Mouse (Mus musculus): Measurements from ENCODE around the gene Cdh13. TPM values are rescaled to one million over a fixed set of nuclear protein-coding genes. Genes with fewer than 3 reads are reported as not detected.

Gene Cdh13
- polyA plus RNA-seq, 1 experiment from 2014 or later: 44.4 TPM

GRCm38 (mm10) chr8:118849515-118849914 is 566.0 kb downstream of the Cdh13 start:
- Histone ChIP-seq H3K27ac (ENCODE audit: poor library complexity, severe bottlenecking) (no peak overlapping the region), H3K4me2 (no peak overlapping the region), H3K27me3 (replicated peaks) (no peaks in the 10 kb centered on the region), H3K4me1 (replicated peaks) (no peaks in the 10 kb centered on the region), H3K36me3 (no peaks in the 10 kb centered on the region), H3K4me3 (no peak overlapping the region), H3K9ac (no peak overlapping the region), H3K9me3 (replicated peaks) (no peaks in the 10 kb centered on the region)
- 68% methylated on average over 3 of the region's 3 CpGs for WGBS
- ATAC-seq (ENCODE audit: insufficient number of reproducible peaks, low FRiP score): no peak

GRCm38 (mm10) chr8:118850381-118850780 is 566.8 kb downstream of the Cdh13 start:
- WGBS: 24% methylated on average over 6 of the region's 6 CpGs
- no peak overlapping the region for H3K4me2 ChIP-seq
- H3K4me1 ChIP-seq (replicated peaks): 0 out of 2 replicates have a peak, but pooled peaks cover 6% of the 10 kb centered on the region
- H3K9ac ChIP-seq: no peak overlapping the region
- no peak for ATAC-seq (ENCODE audit: insufficient number of reproducible peaks, low FRiP score)
- H3K36me3 ChIP-seq: no peaks in the 10 kb centered on the region
- H3K27me3 ChIP-seq (replicated peaks): no peaks in the 10 kb centered on the region
- no peak overlapping the region for H3K27ac ChIP-seq (ENCODE audit: poor library complexity, severe bottlenecking)
- no peak overlapping the region for H3K4me3 ChIP-seq
- H3K9me3 ChIP-seq (replicated peaks): no peaks in the 10 kb centered on the region

GRCm38 (mm10) chr8:118851361-118851760 is 567.8 kb downstream of the Cdh13 start:
- no peaks in the 10 kb centered on the region for H3K36me3 ChIP-seq
- H3K9me3 ChIP-seq (replicated peaks): peaks cover 3% of the 10 kb centered on the region; the same call in 1 of the 2 replicates
- no peak overlapping the region for H3K27ac ChIP-seq (ENCODE audit: poor library complexity, severe bottlenecking)
- no peak for ATAC-seq (ENCODE audit: insufficient number of reproducible peaks, low FRiP score)
- no peak overlapping the region for H3K4me3 ChIP-seq
- WGBS: 80% methylated on average over 10 of the region's 10 CpGs
- no peak overlapping the region for H3K9ac ChIP-seq
- no peak overlapping the region for H3K4me2 ChIP-seq
- H3K4me1 ChIP-seq (replicated peaks): 0 out of 2 replicates have a peak, but pooled peaks cover 6% of the 10 kb centered on the region
- H3K27me3 ChIP-seq (replicated peaks): no peaks in the 10 kb centered on the region

GRCm38 (mm10) chr8:118852861-118853260 is 569.3 kb downstream of the Cdh13 start:
- no peak overlapping the region for H3K9ac ChIP-seq
- H3K36me3 ChIP-seq: no peaks in the 10 kb centered on the region
- 88% methylated on average over 12 of the region's 12 CpGs for WGBS
- H3K27me3 ChIP-seq (replicated peaks): no peaks in the 10 kb centered on the region
- ATAC-seq (ENCODE audit: insufficient number of reproducible peaks, low FRiP score): no peak
- no peak overlapping the region for H3K4me3 ChIP-seq
- H3K4me1 ChIP-seq (replicated peaks): 0 out of 2 replicates have a peak, but pooled peaks cover 6% of the 10 kb centered on the region
- H3K4me2 ChIP-seq: no peak overlapping the region
- no peak overlapping the region for H3K27ac ChIP-seq (ENCODE audit: poor library complexity, severe bottlenecking)
- H3K9me3 ChIP-seq (replicated peaks): peaks cover 3% of the 10 kb centered on the region; the same call in 1 of the 2 replicates

GRCm38 (mm10) chr8:118854656-118855055 is 571.1 kb downstream of the Cdh13 start:
- Histone ChIP-seq H3K36me3 (no peaks in the 10 kb centered on the region), H3K9ac (no peak overlapping the region), H3K27me3 (replicated peaks) (no peaks in the 10 kb centered on the region), H3K27ac (ENCODE audit: poor library complexity, severe bottlenecking) (no peak overlapping the region), H3K4me3 (no peak overlapping the region), H3K4me2 (no peak overlapping the region), H3K9me3 (replicated peaks) (peaks cover 3% of the 10 kb centered on the region; the same call in 1 of the 2 replicates), H3K4me1 (replicated peaks) (0 out of 2 replicates have a peak, but pooled peaks cover 6% of the 10 kb centered on the region)
- ATAC-seq (ENCODE audit: insufficient number of reproducible peaks, low FRiP score): no peak
- 80% methylated on average over 8 of the region's 8 CpGs for WGBS

GRCm38 (mm10) chr8:118866332-118866731 is 582.8 kb downstream of the Cdh13 start:
- no peak for ATAC-seq (ENCODE audit: insufficient number of reproducible peaks, low FRiP score)
- 66% methylated on average over 6 of the region's 6 CpGs for WGBS

GRCm38 (mm10) chr8:118870711-118871110 is 587.2 kb downstream of the Cdh13 start:
- no peak overlapping the region for H3K27ac ChIP-seq (ENCODE audit: poor library complexity, severe bottlenecking)
- H3K4me3 ChIP-seq: no peak overlapping the region
- H3K9me3 ChIP-seq (replicated peaks): no peaks in the 10 kb centered on the region
- H3K4me2 ChIP-seq: no peak overlapping the region
- no peaks in the 10 kb centered on the region for H3K36me3 ChIP-seq
- 82% methylated on average over 8 of the region's 8 CpGs for WGBS
- H3K4me1 ChIP-seq (replicated peaks): 0 out of 2 replicates have a peak, but pooled peaks cover 5% of the 10 kb centered on the region
- no peak for ATAC-seq (ENCODE audit: insufficient number of reproducible peaks, low FRiP score)
- H3K9ac ChIP-seq: no peak overlapping the region
- no peaks in the 10 kb centered on the region for H3K27me3 ChIP-seq (replicated peaks)

More at GRCm38 (mm10) chr8:118866332-118866731, 582.8 kb downstream of the Cdh13 start:
- H3K27ac ChIP-seq (ENCODE audit: poor library complexity, severe bottlenecking): no peak overlapping the region
- H3K4me1 ChIP-seq (replicated peaks): 0 out of 2 replicates have a peak, but pooled peaks cover 5% of the 10 kb centered on the region
- no peak overlapping the region for H3K4me2 ChIP-seq
- no peak overlapping the region for H3K4me3 ChIP-seq
- no peaks in the 10 kb centered on the region for H3K36me3 ChIP-seq
- no peaks in the 10 kb centered on the region for H3K27me3 ChIP-seq (replicated peaks)
- H3K9me3 ChIP-seq (replicated peaks): no peaks in the 10 kb centered on the region
- no peak overlapping the region for H3K9ac ChIP-seq

GRCm38 (mm10) chr8:118879939-118880825 is 596.6 kb downstream of the Cdh13 start:
- H3K27me3 ChIP-seq (replicated peaks): no peaks in the 10 kb centered on the region
- no peaks in the 10 kb centered on the region for H3K4me1 ChIP-seq (replicated peaks)
- ATAC-seq (ENCODE audit: insufficient number of reproducible peaks, low FRiP score): no peak
- H3K36me3 ChIP-seq: no peaks in the 10 kb centered on the region
- H3K4me3 ChIP-seq: no peak overlapping the region
- H3K4me2 ChIP-seq: no peak overlapping the region
- 75% methylated on average over 11 of the region's 11 CpGs for WGBS
- 0 out of 2 replicates have a peak, but pooled peaks cover 12% of the 10 kb centered on the region for H3K9me3 ChIP-seq (replicated peaks)
- no peak overlapping the region for H3K27ac ChIP-seq (ENCODE audit: poor library complexity, severe bottlenecking)
- H3K9ac ChIP-seq: no peak overlapping the region

GRCm38 (mm10) chr8:118884296-118884695 is 600.8 kb downstream of the Cdh13 start:
- Histone ChIP-seq H3K36me3 (no peaks in the 10 kb centered on the region), H3K4me1 (replicated peaks) (no peaks in the 10 kb centered on the region), H3K4me3 (no peak overlapping the region), H3K27ac (ENCODE audit: poor library complexity, severe bottlenecking) (no peak overlapping the region), H3K27me3 (replicated peaks) (no peaks in the 10 kb centered on the region), H3K4me2 (no peak overlapping the region), H3K9me3 (replicated peaks) (no peaks in the 10 kb centered on the region), H3K9ac (no peak overlapping the region)
- WGBS: 85% methylated on average over 8 of the region's 8 CpGs
- ATAC-seq (ENCODE audit: insufficient number of reproducible peaks, low FRiP score): no peak

- H3K36me3 ChIP-seq: no peaks in the 10 kb centered on the region
- H3K4me1 ChIP-seq (replicated peaks): no peaks in the 10 kb centered on the region
- H3K9me3 ChIP-seq (replicated peaks): no peaks in the 10 kb centered on the region
- ATAC-seq (ENCODE audit: insufficient number of reproducible peaks, low FRiP score): no peak
- no peak overlapping the region for H3K4me3 ChIP-seq
- H3K27me3 ChIP-seq (replicated peaks): no peaks in the 10 kb centered on the region
- H3K27ac ChIP-seq (ENCODE audit: poor library complexity, severe bottlenecking): no peak overlapping the region
- no peak overlapping the region for H3K9ac ChIP-seq
- H3K4me2 ChIP-seq: no peak overlapping the region
- WGBS: 83% methylated on average over 11 of the region's 11 CpGs
These were observed 601.5 kb downstream of the Cdh13 start for GRCm38 (mm10) chr8:118884988-118885387.

- no peak for ATAC-seq (ENCODE audit: insufficient number of reproducible peaks, low FRiP score)
- Histone ChIP-seq H3K4me1 (replicated peaks) (no peaks in the 10 kb centered on the region), H3K4me3 (no peak overlapping the region), H3K9me3 (replicated peaks) (peaks cover 12% of the 10 kb centered on the region), H3K4me2 (no peak overlapping the region), H3K9ac (no peak overlapping the region), H3K27ac (ENCODE audit: poor library complexity, severe bottlenecking) (no peak overlapping the region), H3K36me3 (no peaks in the 10 kb centered on the region), H3K27me3 (replicated peaks) (no peaks in the 10 kb centered on the region)
- WGBS: 85% methylated on average over 11 of the region's 11 CpGs
These were observed 618.9 kb downstream of the Cdh13 start for GRCm38 (mm10) chr8:118902402-118902801.
